Mouse (Mus musculus): ENCODE measurements at regions not wholly inside any gene's neighbourhood (a gene's known extent, or its start where the extent isn't known, plus 50 kb on each side); places are given as distances from the start of the nearest gene placed in this dataset.

DNA sequence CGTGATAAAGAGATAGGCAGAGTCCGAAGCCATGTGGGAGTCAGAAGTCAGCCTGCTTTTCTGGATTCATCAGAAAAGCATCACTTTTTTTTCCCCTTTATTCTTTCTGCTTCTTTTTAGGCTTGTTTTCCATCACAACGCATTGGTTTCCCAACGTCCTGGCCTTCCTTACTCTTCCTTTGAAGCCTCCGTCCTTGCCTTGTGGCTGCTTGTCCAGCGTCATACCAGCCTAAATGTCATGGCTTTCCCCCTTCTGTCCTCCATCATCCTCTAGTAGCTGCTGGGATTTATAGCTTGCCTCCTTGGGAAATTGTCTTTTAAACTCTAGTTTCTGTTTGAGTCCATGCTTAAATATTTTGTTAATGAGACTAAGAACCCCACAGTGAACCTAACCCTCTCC, 1136.0 kb upstream of the Gulo start:
- no peak for TF ChIP-seq POLR2A (IDR thresholded peaks at IDR 0.05; ENCODE audit: borderline replicate concordance, extremely low read depth, low read depth, low read length)
- TF ChIP-seq CTCF (IDR thresholded peaks at IDR 0.05; ENCODE audit: insufficient read depth, low read length): no peak
